ENCODE assay signal across 17 mouse cellular contexts in the genomic region with DNA sequence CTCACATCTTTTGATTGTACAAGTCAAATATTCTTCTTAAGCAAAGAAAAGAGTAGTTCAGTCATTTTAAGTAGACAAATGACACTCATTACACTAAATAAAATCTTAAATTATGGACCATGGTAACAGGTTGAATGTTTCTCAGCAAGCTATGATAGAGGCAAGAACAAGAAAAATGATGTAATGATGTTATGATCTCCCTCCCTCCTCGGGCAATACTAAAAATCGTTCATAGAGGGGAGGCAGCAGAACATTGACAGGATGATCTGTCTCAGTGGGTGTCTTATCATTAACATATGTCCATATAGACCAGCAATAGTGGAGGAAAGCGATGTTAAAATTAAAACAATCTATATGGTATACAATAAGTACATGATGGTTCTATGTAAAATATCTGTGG. TPM values are rescaled to one million over a fixed set of nuclear protein-coding genes. Genes with fewer than 3 reads are reported as not detected.
DNase-seq lines count a peak whose midpoint lies in the region; ATAC-seq and TF ChIP-seq lines count a peak whose summit lies in the region.
"Had no signal": no experiment of that assay in that cellular context is flagged by ENCODE, and none has a peak within 500 bp of the region (broad histone marks: within the 10 kb centered on the region; RNA-seq: fewer than 3 reads in every experiment).

No protein-coding gene starts in this region.

- DNase-seq in frontal cortex, postnatal 10 days (ENCODE audit: low spot score in 2 of 2): no peak
- DNase-seq in cerebellum, adult 8-10 months: peak; percentile 46
- peak; percentile 73 for DNase-seq in forebrain, postnatal 0 days
- peak; percentile 72 for DNase-seq in midbrain, embryonic 14.5 days
- DNase-seq in spleen, postnatal 36 days (ENCODE audit: low spot score in 2 of 2): no peak
- DNase-seq in spleen, postnatal 4 days (ENCODE audit: low spot score in 2 of 2): no peak
- DNase-seq: B cell, adult 2 months; gastrocnemius, postnatal 14 days; kidney, postnatal 14 days; lung, adult 2 months had no signal

- 31% methylated on average over 3 of the region's 3 CpGs for WGBS in forebrain, postnatal 0 days
- WGBS in midbrain, embryonic 14.5 days: 39% methylated on average over 3 of the region's 3 CpGs
- 70% methylated on average over 3 of the region's 3 CpGs for WGBS in intestine, embryonic 16.5 days

- no peaks in the 10 kb centered on the region for H3K27me3 ChIP-seq in forebrain, postnatal 0 days (ENCODE audit: insufficient read depth, low read length)
- no peaks in the 10 kb centered on the region for H3K27me3 ChIP-seq in midbrain, embryonic 14.5 days (ENCODE audit: control insufficient read depth, insufficient read depth, low read length)
- H3K27me3 ChIP-seq in intestine, embryonic 16.5 days (replicated peaks; ENCODE audit: control insufficient read depth, insufficient read depth, low read length): no peaks in the 10 kb centered on the region
- H3K27me3 ChIP-seq: heart, embryonic 13.5 days; limb, embryonic 15.5 days; megakaryocyte, embryonic 14.5 days had no signal

- H3K36me3 ChIP-seq in forebrain, postnatal 0 days (ENCODE audit: insufficient read depth): no peaks in the 10 kb centered on the region
- no peaks in the 10 kb centered on the region for H3K36me3 ChIP-seq in midbrain, embryonic 14.5 days (ENCODE audit: control insufficient read depth, insufficient read depth, low read length)
- H3K36me3 ChIP-seq in intestine, embryonic 16.5 days (ENCODE audit: control insufficient read depth, insufficient read depth, low read length): no peaks in the 10 kb centered on the region
- H3K36me3 ChIP-seq: heart, embryonic 13.5 days; limb, embryonic 15.5 days had no signal

- peak overlapping the region; percentile 79 for H3K4me3 ChIP-seq in forebrain, postnatal 0 days (ENCODE audit: low read depth, low read length)
- H3K4me3 ChIP-seq in midbrain, embryonic 14.5 days (replicated peaks; ENCODE audit: low read depth, low read length): peak overlapping the region; percentile 60
- H3K4me3 ChIP-seq in intestine, embryonic 16.5 days (ENCODE audit: low read length): no peak overlapping the region
- H3K4me3 ChIP-seq: erythroblast, embryonic 14.5 days; heart, embryonic 13.5 days; limb, embryonic 15.5 days; megakaryocyte, embryonic 14.5 days had no signal

- no peak for TF ChIP-seq CTCF in forebrain, postnatal 0 days (IDR thresholded peaks at IDR 0.05; ENCODE audit: low read depth)

- no peaks in the 10 kb centered on the region for H3K9me3 ChIP-seq in forebrain, postnatal 0 days (ENCODE audit: low read length)
- no peaks in the 10 kb centered on the region for H3K9me3 ChIP-seq in midbrain, embryonic 14.5 days (ENCODE audit: control insufficient read depth, low read length)
- no peaks in the 10 kb centered on the region for H3K9me3 ChIP-seq in intestine, embryonic 16.5 days (ENCODE audit: control insufficient read depth, low read length)
- H3K9me3 ChIP-seq: heart, embryonic 13.5 days; limb, embryonic 15.5 days; megakaryocyte, embryonic 14.5 days had no signal

- H3K27ac ChIP-seq in forebrain, postnatal 0 days (ENCODE audit: low read depth, low read length): peak overlapping the region; percentile 75; the same call in 1 of the 2 replicates
- 0 out of 2 replicates have a peak overlapping the region, but pooled peaks have one; percentile 5 for H3K27ac ChIP-seq in midbrain, embryonic 14.5 days (replicated peaks; ENCODE audit: low read depth, low read length)
- no peak overlapping the region for H3K27ac ChIP-seq in intestine, embryonic 16.5 days (ENCODE audit: low read length)
- H3K27ac ChIP-seq: heart, embryonic 13.5 days; limb, embryonic 15.5 days had no signal

- peak; percentile 56 for ATAC-seq in frontal cortex, adult (ENCODE audit: low TSS enrichment)
- ATAC-seq in forebrain, postnatal 0 days: peak; percentile 30; the same call in 1 of the 2 replicates
- ATAC-seq in midbrain, embryonic 14.5 days (ENCODE audit: low FRiP score, low TSS enrichment): no peak
- no peak for ATAC-seq in intestine, embryonic 16.5 days
- ATAC-seq: inflammation-experienced regulatory T-cells, adult 6 months had no signal

- peak overlapping the region; percentile 92 for H3K9ac ChIP-seq in forebrain, postnatal 0 days
- peak overlapping the region; percentile 50 for H3K9ac ChIP-seq in midbrain, embryonic 14.5 days (replicated peaks; ENCODE audit: low read length)
- no peak overlapping the region for H3K9ac ChIP-seq in intestine, embryonic 16.5 days (ENCODE audit: low read depth, low read length)
- H3K9ac ChIP-seq: heart, embryonic 13.5 days; limb, embryonic 15.5 days had no signal

- H3K4me2 ChIP-seq in forebrain, postnatal 0 days (ENCODE audit: low read depth): peak overlapping the region; percentile 55
- peak overlapping the region; percentile 69 for H3K4me2 ChIP-seq in midbrain, embryonic 14.5 days (ENCODE audit: low read length)
- no peak overlapping the region for H3K4me2 ChIP-seq in intestine, embryonic 16.5 days (ENCODE audit: low read depth, low read length)
- H3K4me2 ChIP-seq: heart, embryonic 13.5 days; limb, embryonic 15.5 days had no signal

- peaks cover 3% of the 10 kb centered on the region; the same call in 1 of the 2 replicates for H3K4me1 ChIP-seq in forebrain, postnatal 0 days (ENCODE audit: insufficient read depth)
- peaks cover 25% of the 10 kb centered on the region for H3K4me1 ChIP-seq in midbrain, embryonic 14.5 days (ENCODE audit: control insufficient read depth, insufficient read depth, low read length)
- no peaks in the 10 kb centered on the region for H3K4me1 ChIP-seq in intestine, embryonic 16.5 days (ENCODE audit: control insufficient read depth, insufficient read depth, low read length)
- H3K4me1 ChIP-seq: heart, embryonic 13.5 days; limb, embryonic 15.5 days; megakaryocyte, embryonic 14.5 days had no signal

RNA-seq across cellular contexts. Expression of a gene that starts 2.1 kb away (rescaled TPM):
- 1,306 and 1,346 TPM in 2 replicates for total RNA-seq in forebrain, postnatal 0 days (2014; rRNA removed)
- polyA plus RNA-seq in forebrain, postnatal 0 days (2015; fragmentation: Nextera tagmentation; extraction: Ambion mirVana): 660 and 667 TPM in 2 replicates
- 570 and 651 TPM in 2 replicates for polyA plus RNA-seq in midbrain, embryonic 14.5 days (2014; fragmentation: Nextera tagmentation; extraction: Ambion mirVana)
- 7.0 and 7.5 TPM in 2 replicates for polyA plus RNA-seq in intestine, embryonic 16.5 days (2015; fragmentation: Nextera tagmentation; extraction: Ambion mirVana)
- polyA plus RNA-seq: erythroblast, embryonic 14.5 days had no signal

Comparison
In these comparisons a context has a peak if more than half of its experiments do, and no peak if none do; other contexts are left out.
1. ATAC-seq: peak in frontal cortex, adult (single experiment) and forebrain, postnatal 0 days (single experiment); none in midbrain, embryonic 14.5 days (single experiment) and intestine, embryonic 16.5 days (single experiment).
2. DNase-seq: peak in cerebellum, adult 8-10 months (single experiment), forebrain, postnatal 0 days (single experiment) and midbrain, embryonic 14.5 days (single experiment); none in frontal cortex, postnatal 10 days (0 of 2), spleen, postnatal 36 days (0 of 2) and spleen, postnatal 4 days (0 of 2).
3. RNA of a gene that starts 2.1 kb away (polyA plus RNA-seq): 660 to 667 TPM in forebrain, postnatal 0 days and 570 to 651 TPM in midbrain, embryonic 14.5 days; 7.0 to 7.5 TPM in intestine, embryonic 16.5 days; every median in the first group is over 10 times any median in the second.